Mouse (Mus musculus): Measurements from ENCODE around the gene Prkag3.

DNA sequence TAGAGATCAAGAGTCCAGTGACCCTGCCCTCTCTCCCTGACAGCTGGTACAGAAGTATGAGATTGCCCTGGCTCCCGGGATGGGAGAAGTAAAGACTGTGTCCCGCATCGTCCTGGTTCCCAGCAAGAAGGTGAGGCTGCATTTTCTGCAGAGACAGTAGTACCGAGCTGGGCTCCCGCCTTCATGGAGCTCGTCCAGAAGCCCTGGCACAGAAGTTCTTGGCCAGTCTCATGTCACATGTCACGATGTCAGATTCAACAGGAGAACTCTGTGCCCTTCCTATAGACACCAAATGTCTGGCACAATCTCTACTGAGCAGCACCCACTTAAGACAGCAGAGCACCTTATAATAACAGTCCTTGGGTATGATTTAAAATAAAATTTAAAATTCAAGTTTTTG is 11.5 kb downstream of the Prkag3 start:
- TF ChIP-seq MYOG (IDR thresholded peaks at IDR 0.05; ENCODE audit: control insufficient read depth in 1 of 3, insufficient read depth in 1 of 3, insufficient read length in 2 of 3, low read depth in 2 of 3) (no peak), TCF12 (IDR thresholded peaks at IDR 0.05; ENCODE audit: insufficient read depth, poor library complexity, severe bottlenecking) (no peak), MYOD1 (IDR thresholded peaks at IDR 0.05; ENCODE audit: control insufficient read depth in 1 of 3, insufficient read length in 2 of 3, low read depth in 2 of 3) (no peak), REST (IDR thresholded peaks at IDR 0.05; ENCODE audit: insufficient read depth, insufficient read length) (no peak)
